Mouse (Mus musculus): ENCODE results near the gene Rab5if. TPM values are rescaled to one million over a fixed set of nuclear protein-coding genes. Genes with fewer than 3 reads are reported as not detected.
"Not testable (repeated sequence)": the region's sequence is repeated elsewhere in the genome, so short reads cannot be mapped to it uniquely, and the experiment has no call there.

Rab5if gene
- polyA plus RNA-seq, 1 experiment from 2014 or later, result 276 TPM

GRCm38 (mm10) chr2:156918562-156918961 lies 55.6 kb downstream of the Rab5if start:
- Histone ChIP-seq H3K27me3 (replicated peaks; ENCODE audit: control insufficient read depth, insufficient read depth, low read length) (no peaks in the 10 kb centered on the region), H3K4me2 (ENCODE audit: low read length) (no peak overlapping the region), H3K4me3 (ENCODE audit: low read depth, low read length) (no peak overlapping the region), H3K27ac (ENCODE audit: low read depth) (no peak overlapping the region), H3K9me3 (ENCODE audit: control insufficient read depth, low read length) (no peaks in the 10 kb centered on the region), H3K9ac (ENCODE audit: low read length) (no peak overlapping the region), H3K4me1 (replicated peaks; ENCODE audit: control insufficient read depth, insufficient read depth, low read length) (no peaks in the 10 kb centered on the region), H3K36me3 (ENCODE audit: control insufficient read depth, insufficient read depth, low read length) (no peaks in the 10 kb centered on the region)
- 74% methylated on average over 4 of the region's 4 CpGs for WGBS
- no peak for DNase-seq (ENCODE audit: low spot score)
- ATAC-seq (replicated peaks; ENCODE audit: low FRiP score, low TSS enrichment, low read depth), result no peak

DNA sequence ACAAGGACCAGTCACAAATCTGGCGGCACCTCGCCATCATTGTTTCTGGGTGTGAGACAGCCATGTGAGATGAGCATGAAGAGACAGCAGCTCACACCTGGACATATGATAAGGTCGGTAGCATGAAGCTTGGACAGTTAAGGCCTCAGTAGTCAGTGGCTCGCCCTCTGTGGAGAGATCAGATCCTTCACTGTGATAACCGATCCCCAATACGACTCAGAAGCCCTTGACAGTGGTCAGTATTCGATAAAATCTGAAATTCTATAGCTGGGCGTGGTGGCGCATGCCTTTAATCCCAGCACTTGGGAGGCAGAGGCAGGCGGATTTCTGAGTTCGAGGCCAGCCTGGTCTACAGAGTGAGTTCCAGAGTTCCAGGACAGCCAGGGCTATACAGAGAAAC lies 56.3 kb downstream of the Rab5if start:
- 88% methylated on average over 11 of the region's 11 CpGs for WGBS
- DNase-seq (ENCODE audit: low spot score); H3K9ac ChIP-seq (ENCODE audit: low read length); H3K9me3 ChIP-seq (ENCODE audit: control insufficient read depth, low read length); H3K4me2 ChIP-seq (ENCODE audit: low read length); H3K36me3 ChIP-seq (ENCODE audit: control insufficient read depth, insufficient read depth, low read length); H3K27me3 ChIP-seq (replicated peaks; ENCODE audit: control insufficient read depth, insufficient read depth, low read length); H3K27ac ChIP-seq (ENCODE audit: low read depth); ATAC-seq (replicated peaks; ENCODE audit: low FRiP score, low TSS enrichment, low read depth); H3K4me1 ChIP-seq (replicated peaks; ENCODE audit: control insufficient read depth, insufficient read depth, low read length); H3K4me3 ChIP-seq (ENCODE audit: low read depth, low read length): not testable (repeated sequence)

GRCm38 (mm10) chr2:156919796-156920195 lies 56.9 kb downstream of the Rab5if start:
- no peaks in the 10 kb centered on the region for H3K27me3 ChIP-seq (replicated peaks; ENCODE audit: control insufficient read depth, insufficient read depth, low read length)
- H3K36me3 ChIP-seq (ENCODE audit: control insufficient read depth, insufficient read depth, low read length), result no peaks in the 10 kb centered on the region
- H3K9me3 ChIP-seq (ENCODE audit: control insufficient read depth, low read length), result no peaks in the 10 kb centered on the region
- DNase-seq (ENCODE audit: low spot score) (no peak), ATAC-seq (replicated peaks; ENCODE audit: low FRiP score, low TSS enrichment, low read depth) (no peak)
- H3K27ac ChIP-seq (ENCODE audit: low read depth), result no peak overlapping the region
- no peaks in the 10 kb centered on the region for H3K4me1 ChIP-seq (replicated peaks; ENCODE audit: control insufficient read depth, insufficient read depth, low read length)
- H3K4me2 ChIP-seq (ENCODE audit: low read length), result no peak overlapping the region
- no peak overlapping the region for H3K9ac ChIP-seq (ENCODE audit: low read length)
- WGBS, result 58% methylated on average over 2 of the region's 2 CpGs
- H3K4me3 ChIP-seq (ENCODE audit: low read depth, low read length), result no peak overlapping the region

- Histone ChIP-seq H3K9me3 (ENCODE audit: control insufficient read depth, low read length) (no peaks in the 10 kb centered on the region), H3K36me3 (ENCODE audit: control insufficient read depth, insufficient read depth, low read length) (no peaks in the 10 kb centered on the region), H3K4me1 (replicated peaks; ENCODE audit: control insufficient read depth, insufficient read depth, low read length) (no peaks in the 10 kb centered on the region), H3K27ac (ENCODE audit: low read depth) (no peak overlapping the region), H3K4me2 (ENCODE audit: low read length) (no peak overlapping the region), H3K27me3 (replicated peaks; ENCODE audit: control insufficient read depth, insufficient read depth, low read length) (no peaks in the 10 kb centered on the region), H3K4me3 (ENCODE audit: low read depth, low read length) (no peak overlapping the region), H3K9ac (ENCODE audit: low read length) (no peak overlapping the region)
- 85% methylated on average over 5 of the region's 5 CpGs for WGBS
- ATAC-seq (replicated peaks; ENCODE audit: low FRiP score, low TSS enrichment, low read depth) (no peak), DNase-seq (ENCODE audit: low spot score) (no peak)
These were observed 60.1 kb downstream of the Rab5if start for GRCm38 (mm10) chr2:156923057-156923456.

Other genes starting within 250 kb of the Rab5if start
- gene Dlgap4, start 249.4 kb upstream of the Rab5if start, polyA plus RNA-seq (2014; fragmentation: Nextera tagmentation; extraction: Ambion mirVana), result 74.8 and 85.4 TPM in 2 replicates
- 1,449 and 1,579 TPM in 2 replicates for gene Myl9, start 87.7 kb upstream of the Rab5if start, polyA plus RNA-seq (2014; fragmentation: Nextera tagmentation; extraction: Ambion mirVana)
- gene Tgif2, start 23.1 kb upstream of the Rab5if start, polyA plus RNA-seq (2014; fragmentation: Nextera tagmentation; extraction: Ambion mirVana), result 61.4 and 63.5 TPM in 2 replicates
- 6.3 and 8.9 TPM in 2 replicates for gene 4930518I15Rik, start 5.2 kb upstream of the Rab5if start, polyA plus RNA-seq (2014; fragmentation: Nextera tagmentation; extraction: Ambion mirVana)
- gene Sla2, start 24.1 kb downstream of the Rab5if start, polyA plus RNA-seq (2014; fragmentation: Nextera tagmentation; extraction: Ambion mirVana), result 0.40 and 0.51 TPM in 2 replicates
- gene Ndrg3, start 128.9 kb downstream of the Rab5if start, polyA plus RNA-seq (2014; fragmentation: Nextera tagmentation; extraction: Ambion mirVana), result 36.7 and 41.4 TPM in 2 replicates
- 31.6 and 36.4 TPM in 2 replicates for gene Dsn1, start 144.0 kb downstream of the Rab5if start, polyA plus RNA-seq (2014; fragmentation: Nextera tagmentation; extraction: Ambion mirVana)
- gene Soga1, start 216.1 kb downstream of the Rab5if start, polyA plus RNA-seq (2014; fragmentation: Nextera tagmentation; extraction: Ambion mirVana), result 4.7 and 6.1 TPM in 2 replicates
- not detected in 2 replicates for gene Tldc2, start 223.9 kb downstream of the Rab5if start, polyA plus RNA-seq (2014; fragmentation: Nextera tagmentation; extraction: Ambion mirVana)